9 mouse cellular contexts compared by ENCODE assay signal in genomic region chr10:40529617-40530016, GRCm38 (mm10). TPM values are rescaled to one million over a fixed set of nuclear protein-coding genes. Genes with fewer than 3 reads are reported as not detected.
A peak's percentile ranks its signal among the peaks of the same experiment; 100 is the strongest.
DNase-seq lines count a peak whose midpoint lies in the region; ATAC-seq and TF ChIP-seq lines count a peak whose summit lies in the region.
"Had no signal": no experiment of that assay in that cellular context is flagged by ENCODE, and none has a peak within 500 bp of the region (broad histone marks: within the 10 kb centered on the region; RNA-seq: fewer than 3 reads in every experiment).

No protein-coding gene starts in this region.

- peak; percentile 48 for ATAC-seq in G1E (ENCODE audit: extremely low read depth, insufficient number of reproducible peaks, low FRiP score, poor library complexity, severe bottlenecking)
- ATAC-seq in liver, embryonic 14.5 days (ENCODE audit: insufficient read depth) = no peak

- H3K9ac ChIP-seq in liver, embryonic 14.5 days (replicated peaks) = no peak overlapping the region

- peak overlapping the region; percentile 19; the same call in 1 of the 2 replicates for H3K4me2 ChIP-seq in liver, embryonic 14.5 days (ENCODE audit: low read depth)

- TF ChIP-seq CTCF in G1E (IDR thresholded peaks at IDR 0.05; ENCODE audit: low read depth, low read length) = peak; percentile 62
- TF ChIP-seq CTCF in liver, embryonic 14.5 days (IDR thresholded peaks at IDR 0.05; ENCODE audit: low read depth) = peak; percentile 71
- peak; percentile 58; the same call in 1 of the 2 replicates for TF ChIP-seq CTCF in spleen, adult 2 months (IDR thresholded peaks at IDR 0.05; ENCODE audit: extremely low read depth, insufficient read depth, insufficient read length, insufficient replicate concordance)

- H3K36me3 ChIP-seq in heart, embryonic 10.5 days = no peaks in the 10 kb centered on the region
- H3K36me3 ChIP-seq in G1E (replicated peaks) = no peaks in the 10 kb centered on the region
- no peaks in the 10 kb centered on the region for H3K36me3 ChIP-seq in liver, embryonic 14.5 days (replicated peaks; ENCODE audit: control insufficient read depth, insufficient read depth, low read depth)
- no peaks in the 10 kb centered on the region for H3K36me3 ChIP-seq in spleen, adult 2 months (ENCODE audit: control insufficient read depth, insufficient read depth, low read length)

- H3K4me3 ChIP-seq in heart, embryonic 10.5 days = no peak overlapping the region
- H3K4me3 ChIP-seq in G1E (ENCODE audit: low read depth, low read length) = peak overlapping the region; percentile 6; the same call in 1 of the 2 replicates
- H3K4me3 ChIP-seq in liver, embryonic 14.5 days (ENCODE audit: insufficient read depth in 1 of 2, low read depth in 2 of 2, low read length in 2 of 2) = no peak overlapping the region
- H3K4me3 ChIP-seq in spleen, adult 2 months (ENCODE audit: extremely low read depth, insufficient read depth, insufficient read length) = no peak overlapping the region

- no peak overlapping the region for H3K27ac ChIP-seq in heart, embryonic 10.5 days
- H3K27ac ChIP-seq in liver, embryonic 14.5 days = no peak overlapping the region
- no peak overlapping the region for H3K27ac ChIP-seq in spleen, adult 2 months (ENCODE audit: insufficient read depth, low read length)

- no peaks in the 10 kb centered on the region for H3K27me3 ChIP-seq in heart, embryonic 10.5 days (ENCODE audit: insufficient read depth, poor library complexity, severe bottlenecking)
- H3K27me3 ChIP-seq in G1E (ENCODE audit: insufficient read depth, low read length) = no peaks in the 10 kb centered on the region
- no peaks in the 10 kb centered on the region for H3K27me3 ChIP-seq in liver, embryonic 14.5 days (ENCODE audit: control insufficient read depth, insufficient read depth, low read length)
- no peaks in the 10 kb centered on the region for H3K27me3 ChIP-seq in spleen, adult 2 months (ENCODE audit: control insufficient read depth, insufficient read depth, low read length)

- 0 out of 2 replicates have a peak, but pooled peaks have one; percentile 17 for TF ChIP-seq EP300 in liver, embryonic 14.5 days (IDR thresholded peaks at IDR 0.05; ENCODE audit: low read depth)

- 58% methylated on average over 6 of the region's 6 CpGs for WGBS in heart, embryonic 10.5 days
- 18% methylated on average over 6 of the region's 6 CpGs for WGBS in liver, embryonic 14.5 days (ENCODE audit: insufficient replicate concordance)
- 13% methylated on average over 6 of the region's 6 CpGs for WGBS in spleen, adult 2 months

- DNase-seq in heart, postnatal 10 days = peak; percentile 44 to 68
- no peak for DNase-seq in heart, embryonic 10.5 days (ENCODE audit: low spot score)
- DNase-seq in 416B (ENCODE audit: low read depth) (peak; percentile 85), G1E (ENCODE audit: low spot score) (peak; percentile 59)
- DNase-seq in embryo, embryonic 9.5 days (ENCODE audit: extremely low spot score) = peak; percentile 51
- peak; percentile 32 to 61 (median 44) for DNase-seq in liver, embryonic 14.5 days (ENCODE audit: low read depth in 3 of 3, low spot score in 3 of 3)
- DNase-seq in spleen, adult 2 months (ENCODE audit: low read depth in 1 of 2, low spot score in 2 of 2) = peak; percentile 39 to 69
- no peak for DNase-seq in ovary, postnatal 14 days (ENCODE audit: low spot score)

- peaks cover 6% of the 10 kb centered on the region for H3K4me1 ChIP-seq in heart, embryonic 10.5 days
- H3K4me1 ChIP-seq in G1E (ENCODE audit: insufficient read depth, low read depth, low read length) = peaks cover 52% of the 10 kb centered on the region
- peaks cover 0 to 23% of the 10 kb centered on the region in 2 experiments; a peak in 2 of 4 replicates for H3K4me1 ChIP-seq in liver, embryonic 14.5 days (replicated peaks; ENCODE audit: control insufficient read depth in 2 of 2, insufficient read depth in 2 of 2, low read length in 1 of 2)
- H3K4me1 ChIP-seq in spleen, adult 2 months (ENCODE audit: control insufficient read depth, insufficient read depth, insufficient read length) = peaks cover 5% of the 10 kb centered on the region; the same call in 1 of the 2 replicates

- intact Hi-C loops in heart, postnatal 10 days (cut with DNase I) = loop anchor here (1.0 to 5.0 kb wide), 2 partner anchors 270 to 472 kb away; no protein-coding TSS in a partner anchor

- no peaks in the 10 kb centered on the region for H3K9me3 ChIP-seq in heart, embryonic 10.5 days
- H3K9me3 ChIP-seq in G1E (replicated peaks) = peaks cover 10% of the 10 kb centered on the region
- no peaks in the 10 kb centered on the region for H3K9me3 ChIP-seq in liver, embryonic 14.5 days (ENCODE audit: control insufficient read depth, low read length)

- TF ChIP-seq POLR2A in spleen, adult 2 months (IDR thresholded peaks at IDR 0.05; ENCODE audit: low read depth, low read length) = no peak

RNA-seq across cellular contexts. Expression of gene Slc22a16, which starts 40.5 kb away (rescaled TPM):
- total RNA-seq in heart, postnatal 10 days (2021) = not detected
- not detected in 2 replicates for polyA plus RNA-seq in heart, embryonic 10.5 days (2016; fragmentation: Nextera tagmentation; extraction: Ambion mirVana)
- total RNA-seq in G1E (2014; fragmentation: Nextera tagmentation) (not detected in 2 replicates), G1E (2017) (0.06 TPM in 1 of 2 replicates, not detected in the other)
- polyA plus RNA-seq in G1E (2012) = not detected in 2 replicates
- polyA plus RNA-seq in liver, embryonic 14.5 days (2012; rRNA removed) = not detected in 2 replicates
- not detected in 2 replicates for polyA plus RNA-seq in liver, embryonic 14.5 days (2014; fragmentation: Nextera tagmentation; extraction: Ambion mirVana)
- not detected in 2 replicates for polyA plus RNA-seq in spleen, adult 2 months (2012; rRNA removed)
- polyA plus RNA-seq: liver, embryonic 16.5 days had no signal

Comparison
In these comparisons a context has a peak if more than half of its experiments do, and no peak if none do; other contexts are left out.
1. DNase-seq: peak in heart, postnatal 10 days (2 of 2), 416B (single experiment), G1E (single experiment), embryo, embryonic 9.5 days (single experiment), liver, embryonic 14.5 days (3 of 3) and spleen, adult 2 months (2 of 2); none in heart, embryonic 10.5 days (single experiment) and ovary, postnatal 14 days (single experiment).
2. Peak in every context shown above with its lines, with median percentiles within 50 percentile points of each other: CTCF ChIP-seq.